Mouse (Mus musculus) layer of hippocampus, postnatal 10 days (tissue): ENCODE results near the gene Tgfa. TPM values are rescaled to one million over a fixed set of nuclear protein-coding genes. Genes with fewer than 3 reads are reported as not detected.

Source experiments
- DNase-seq, 2 experiments: peaks; one replicate each; pipeline ENCODE4 v3.0.0; 2021; ENCODE audit warnings: low spot score in 2 of 2
- total RNA-seq, 2 experiments: library from RNA; stranded (reverse); gene quantifications; 2 replicates each; pipeline ENCODE4 v1.2.3; 2021

The Tgfa gene
- total RNA-seq, 2 experiments from 2014 or later = 36.2 to 38.5 TPM

DNA sequence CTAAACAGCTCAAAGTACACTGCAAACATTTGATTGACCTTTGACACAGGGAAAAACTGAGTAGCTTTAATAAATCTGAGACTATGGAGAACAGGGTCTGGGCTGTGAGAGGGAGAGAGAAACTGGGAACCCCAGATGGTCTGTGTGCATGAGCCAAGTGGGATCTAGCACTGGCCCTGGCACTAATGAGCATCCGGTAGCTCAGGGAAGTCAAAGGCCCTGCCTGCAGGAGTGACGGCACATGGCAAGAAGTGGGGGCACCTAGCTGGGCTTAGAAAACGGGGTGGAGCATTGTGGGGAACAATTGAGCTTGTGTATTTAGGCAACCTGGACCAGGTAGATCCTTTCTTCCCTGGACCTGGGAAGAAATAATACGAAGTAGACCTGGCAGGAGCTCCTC is 25.1 kb downstream of the Tgfa start:
- no peak for DNase-seq

DNA sequence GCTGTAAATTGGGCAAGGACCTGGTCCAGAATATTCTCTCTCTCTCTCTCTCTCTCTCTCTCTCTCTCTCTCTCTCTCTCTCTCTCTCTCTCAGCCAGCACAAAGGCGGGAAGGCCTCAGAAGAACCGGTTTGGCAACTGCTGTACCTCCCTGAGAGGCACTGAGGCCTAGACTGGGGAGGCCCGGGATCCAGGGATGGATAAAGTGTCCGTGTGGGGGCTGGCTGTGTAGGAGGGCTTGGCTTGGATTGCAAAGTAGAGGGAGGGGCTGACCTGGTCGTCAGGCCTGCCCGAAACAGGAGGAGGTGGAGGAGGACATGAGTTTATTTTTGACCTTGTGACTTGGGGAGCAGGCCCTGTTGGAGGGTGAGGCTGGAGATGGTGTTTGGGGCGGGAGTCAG is 27.4 kb downstream of the Tgfa start:
- DNase-seq = no peak

DNA sequence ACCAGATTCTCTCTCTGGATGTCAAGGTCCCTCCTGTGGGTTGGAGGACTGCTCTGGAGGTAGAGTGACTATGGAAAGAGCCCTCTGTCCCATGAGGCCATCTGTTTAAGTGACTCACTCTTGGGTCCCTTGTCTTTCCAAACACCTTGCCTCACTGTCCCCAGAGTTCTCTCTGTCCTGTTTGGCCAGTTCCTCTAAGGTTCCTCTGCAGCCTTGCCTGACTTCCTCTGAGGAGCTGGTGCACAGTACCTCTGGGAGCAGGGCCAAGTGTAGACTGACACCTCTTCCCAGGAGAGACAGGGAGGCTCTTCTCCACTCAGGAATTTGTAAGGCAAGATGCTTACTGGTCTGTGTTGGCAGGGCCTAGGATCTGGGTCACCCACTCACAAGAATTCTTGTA is 30.6 kb downstream of the Tgfa start:
- DNase-seq = no peak

DNA sequence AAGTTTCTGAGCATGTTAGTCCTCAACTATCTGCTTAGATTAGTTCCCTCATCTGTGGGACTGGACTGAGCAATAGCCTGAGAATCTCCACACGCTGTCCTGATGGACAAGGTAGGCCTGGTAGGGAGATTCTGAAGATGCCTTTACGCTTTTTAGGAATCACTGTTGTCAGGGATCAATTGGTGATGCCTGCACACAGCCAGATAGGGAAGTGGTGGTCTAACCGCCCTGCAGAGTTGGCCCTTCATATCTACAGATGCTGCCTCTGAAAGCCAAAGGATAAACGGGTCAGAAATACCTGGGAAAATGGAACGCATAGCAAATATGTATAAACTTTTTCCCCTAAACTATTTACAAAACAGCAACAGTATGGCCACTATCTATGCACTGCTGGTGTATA is 37.3 kb downstream of the Tgfa start:
- DNase-seq = no peak

DNA sequence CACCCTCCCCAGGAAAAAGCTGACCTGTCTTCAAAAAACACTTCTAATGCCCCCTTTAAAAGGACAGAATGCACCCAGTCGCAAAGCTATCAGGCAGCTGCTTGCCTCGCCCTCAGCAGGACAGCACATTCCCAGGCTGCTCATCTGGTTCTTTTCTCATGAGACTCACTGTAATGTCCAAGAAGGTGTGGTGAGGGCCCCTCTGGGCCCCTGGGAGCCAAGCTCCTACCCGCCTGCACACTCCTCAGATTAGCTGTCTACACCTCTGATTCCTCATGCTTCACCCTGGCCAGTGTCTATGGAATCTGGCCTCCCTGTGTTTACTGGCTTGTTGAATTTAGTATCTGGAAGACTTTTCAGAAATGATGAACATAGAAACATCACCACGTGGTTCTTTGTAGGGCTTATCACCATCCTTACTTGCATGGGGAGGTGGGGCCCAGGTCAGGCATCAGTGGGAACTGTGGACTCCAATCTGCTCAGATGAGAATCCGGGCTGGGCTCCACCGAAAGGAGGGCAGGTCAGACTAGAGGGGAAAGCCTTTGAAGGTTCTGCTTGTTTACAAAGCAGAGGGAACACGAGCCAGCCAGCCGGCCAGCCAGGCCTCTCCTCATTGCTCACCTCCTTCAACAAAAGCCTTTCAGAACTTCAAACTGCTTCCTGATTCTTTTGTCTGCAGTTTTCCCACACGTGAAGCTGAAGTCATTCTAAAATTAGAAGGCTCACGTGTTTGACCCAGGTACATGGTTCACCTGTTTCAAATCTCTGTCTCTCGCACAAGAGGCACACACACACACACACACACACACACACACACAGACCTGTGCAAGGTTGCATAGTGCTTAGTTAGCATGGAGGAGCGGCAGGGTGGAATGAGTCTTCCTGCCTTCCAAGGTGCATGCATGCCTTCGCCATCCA is 38.7 kb downstream of the Tgfa start:
- DNase-seq = no peak

DNA sequence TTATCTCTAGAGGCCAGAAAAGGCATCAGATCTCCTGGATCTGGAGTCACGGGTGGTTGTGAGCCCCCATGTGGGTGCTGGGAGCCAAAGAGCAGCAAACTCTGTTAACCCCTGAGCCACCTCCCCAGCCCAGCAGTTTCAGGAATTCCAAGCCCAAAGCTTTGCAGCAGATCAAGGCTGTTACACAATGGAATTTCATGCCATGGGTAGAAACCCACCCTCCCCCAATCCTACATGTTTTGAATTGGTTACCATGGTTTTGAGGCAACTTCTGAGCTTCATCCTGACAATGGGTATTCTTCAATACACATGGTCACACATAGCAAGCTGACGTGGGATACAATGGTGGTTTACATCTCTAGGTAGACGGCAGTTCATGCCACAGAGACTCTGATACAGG is 49.8 kb downstream of the Tgfa start:
- no peak for DNase-seq

DNA sequence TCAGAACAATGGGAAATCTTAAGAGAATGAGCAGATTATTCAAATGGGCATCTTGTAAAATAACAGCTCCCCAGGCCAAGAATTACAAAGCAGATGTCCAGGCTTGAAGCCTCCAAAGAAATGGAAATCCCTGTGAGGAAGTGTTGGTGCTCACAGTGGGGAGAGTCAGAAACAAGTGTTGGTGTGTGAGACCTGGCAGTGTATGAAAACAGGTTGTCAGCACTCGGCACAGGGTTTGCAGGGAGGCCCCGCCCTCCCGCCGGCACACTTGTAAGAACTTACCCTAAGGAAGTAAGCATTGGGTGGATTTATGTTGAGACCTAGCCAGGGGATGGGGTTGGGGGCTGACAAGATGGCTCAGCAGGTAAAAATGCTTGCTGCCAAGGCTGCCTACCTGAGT is 50.9 kb downstream of the Tgfa start:
- DNase-seq = no peak

DNA sequence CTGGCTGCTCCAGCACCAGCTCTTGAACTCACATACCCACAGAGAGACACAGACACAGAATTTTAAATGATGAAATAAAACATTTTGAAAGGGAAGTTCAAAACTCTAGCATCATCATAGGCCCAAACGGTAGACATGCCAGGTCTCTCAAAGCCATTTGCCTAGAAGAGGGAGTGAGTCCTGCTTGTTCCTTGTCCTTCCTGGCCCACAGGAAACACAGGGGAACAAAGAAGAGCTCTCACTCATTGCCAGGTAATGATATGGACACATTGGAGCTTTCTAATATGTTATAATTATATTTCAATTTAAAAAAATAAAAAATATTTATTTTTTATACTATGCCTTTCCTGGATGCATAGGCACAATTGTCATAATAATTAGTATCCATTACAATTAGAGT is 53.5 kb downstream of the Tgfa start:
- no peak for DNase-seq

DNA sequence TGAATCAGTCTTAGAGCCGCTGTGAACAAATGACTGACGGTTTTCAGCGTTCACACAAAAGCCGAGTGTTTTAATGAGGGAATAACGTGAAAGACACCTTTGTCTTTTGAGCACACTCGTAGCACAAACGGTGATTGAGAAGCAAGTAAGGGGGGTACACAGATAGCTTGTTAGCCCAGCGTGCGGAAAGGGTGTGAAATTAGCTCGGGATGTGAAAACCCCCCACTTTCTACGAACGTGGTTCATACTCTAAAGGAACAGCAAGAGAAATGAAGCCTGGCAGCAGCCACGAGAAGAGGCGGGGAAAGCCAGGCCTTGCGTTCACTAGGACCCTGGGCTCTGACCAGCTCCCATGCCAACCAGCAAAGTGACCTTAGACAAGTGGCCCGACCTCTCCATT is 54.0 kb downstream of the Tgfa start:
- no peak for DNase-seq

DNA sequence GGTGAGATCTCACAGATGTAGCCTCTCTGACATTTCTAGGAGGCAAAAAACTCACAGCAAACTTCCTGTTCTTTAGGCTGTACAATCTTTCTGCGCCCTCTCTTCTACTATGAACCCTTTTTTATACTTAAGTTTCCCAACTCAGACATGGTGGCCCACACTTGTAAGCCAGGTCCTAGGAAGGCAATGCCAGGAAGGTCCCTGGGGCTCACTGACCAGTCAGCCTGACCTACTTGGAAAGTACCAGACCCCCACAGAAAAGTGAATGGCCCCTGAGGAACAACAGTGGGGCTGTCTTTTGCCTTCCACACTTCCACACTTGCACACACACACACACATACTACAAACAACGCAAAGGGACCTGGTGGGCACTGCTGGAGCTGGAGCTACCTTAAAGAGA is 55.2 kb downstream of the Tgfa start:
- DNase-seq = no peak

DNA sequence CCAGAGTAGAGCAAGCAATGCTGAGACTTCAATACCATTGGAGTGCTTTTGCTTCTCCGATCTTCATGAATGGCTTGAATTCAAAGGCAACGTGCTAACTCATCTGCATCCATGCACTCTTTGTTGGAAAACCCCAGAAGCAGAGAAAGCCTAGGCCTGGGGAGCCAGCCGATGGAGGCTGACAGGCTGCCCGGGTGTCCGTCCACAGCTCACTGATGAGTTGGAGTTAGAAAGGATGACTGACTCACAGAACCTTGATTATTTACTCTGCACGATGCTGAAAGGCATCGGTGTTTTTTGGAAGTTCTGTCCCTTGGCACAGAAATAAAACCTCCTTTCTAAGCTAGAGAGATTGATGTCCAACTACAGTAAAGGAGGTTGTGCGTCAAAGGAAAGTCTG is 55.8 kb downstream of the Tgfa start:
- peak; percentile 37 to 45 for DNase-seq

DNA sequence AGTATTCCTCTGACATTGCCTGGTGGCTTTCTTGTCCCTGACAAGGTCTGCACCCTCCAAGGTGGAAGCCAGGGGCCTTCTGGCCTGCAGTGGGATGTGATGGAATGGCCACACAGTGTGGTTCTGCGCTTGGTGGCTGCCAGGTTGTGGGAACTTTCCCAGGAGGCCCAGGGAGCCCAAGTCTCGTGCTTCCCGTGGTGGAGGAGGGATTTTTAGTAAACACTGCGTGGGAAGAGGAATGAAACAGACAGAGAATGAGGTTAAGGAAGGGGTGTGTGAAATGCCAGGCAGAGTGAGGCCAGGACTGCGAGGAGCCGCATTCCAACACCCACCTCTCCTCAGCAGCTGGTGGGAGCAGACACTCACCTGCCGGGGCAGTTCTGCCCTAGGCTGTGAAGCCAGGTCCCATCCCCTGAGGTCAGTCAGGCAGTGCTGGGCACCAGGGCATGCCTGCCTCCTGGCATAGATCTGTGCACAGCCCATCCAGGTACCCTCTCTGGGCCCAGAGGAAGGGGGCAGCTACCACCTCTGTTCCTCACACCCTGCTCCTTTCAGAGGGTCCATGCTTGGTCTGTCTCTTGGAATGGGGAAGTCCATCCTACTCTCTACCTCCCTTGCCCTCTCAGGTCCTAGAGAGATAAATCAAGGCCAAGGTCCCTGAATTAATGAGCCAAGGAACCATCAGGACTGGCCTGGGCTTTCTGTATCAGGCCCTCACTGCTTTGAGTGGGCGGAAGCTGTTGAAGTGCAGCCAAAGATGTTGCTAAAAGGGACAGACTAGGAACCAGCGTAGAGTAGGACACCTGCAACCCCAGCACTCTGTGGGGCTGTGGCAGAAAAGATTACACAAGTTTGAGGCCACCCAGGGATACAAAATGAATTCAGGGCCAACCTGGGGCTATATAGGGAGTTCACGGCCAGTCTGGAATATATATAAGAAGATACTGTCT is 57.4 kb downstream of the Tgfa start:
- DNase-seq = no peak

DNA sequence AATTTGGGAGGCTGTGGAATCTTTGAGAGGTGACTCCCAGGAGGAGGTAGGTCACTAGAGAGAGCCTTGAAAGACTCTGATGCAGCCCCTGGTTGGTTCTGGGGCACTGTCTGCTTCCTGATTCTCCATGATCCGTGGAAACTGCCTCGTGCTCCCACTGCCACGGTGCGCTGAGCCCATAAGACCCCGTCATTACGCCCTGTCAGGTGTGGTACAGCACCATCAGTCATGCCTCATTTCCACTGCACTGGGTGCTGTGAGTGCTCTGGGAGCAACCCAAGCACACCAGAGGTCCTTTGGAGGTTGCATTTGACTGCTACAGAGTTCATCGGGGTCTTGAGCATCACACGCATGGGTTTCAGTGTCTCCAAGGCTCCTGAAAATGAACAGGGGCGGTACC is 60.9 kb downstream of the Tgfa start:
- DNase-seq = no peak

DNA sequence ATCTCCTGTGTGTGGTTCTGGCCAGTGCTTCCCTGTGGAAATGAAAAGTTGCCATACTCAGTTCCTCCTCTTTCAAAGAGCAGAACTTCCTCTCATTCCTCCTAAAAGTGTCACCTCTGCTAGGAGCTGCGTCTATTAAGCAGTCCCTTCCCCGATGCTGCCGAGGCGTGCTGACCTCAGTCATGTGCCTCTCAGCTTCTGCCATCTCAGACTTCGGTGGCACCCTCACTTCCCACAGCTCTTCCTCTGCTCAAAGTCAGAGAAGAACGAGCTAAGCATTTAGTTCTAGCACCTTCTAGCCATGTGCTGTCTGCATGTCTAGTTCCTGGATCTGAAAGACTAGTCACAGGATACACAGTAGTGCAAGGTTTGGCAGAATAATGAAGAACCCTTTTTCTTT is 64.2 kb downstream of the Tgfa start:
- no peak for DNase-seq

DNA sequence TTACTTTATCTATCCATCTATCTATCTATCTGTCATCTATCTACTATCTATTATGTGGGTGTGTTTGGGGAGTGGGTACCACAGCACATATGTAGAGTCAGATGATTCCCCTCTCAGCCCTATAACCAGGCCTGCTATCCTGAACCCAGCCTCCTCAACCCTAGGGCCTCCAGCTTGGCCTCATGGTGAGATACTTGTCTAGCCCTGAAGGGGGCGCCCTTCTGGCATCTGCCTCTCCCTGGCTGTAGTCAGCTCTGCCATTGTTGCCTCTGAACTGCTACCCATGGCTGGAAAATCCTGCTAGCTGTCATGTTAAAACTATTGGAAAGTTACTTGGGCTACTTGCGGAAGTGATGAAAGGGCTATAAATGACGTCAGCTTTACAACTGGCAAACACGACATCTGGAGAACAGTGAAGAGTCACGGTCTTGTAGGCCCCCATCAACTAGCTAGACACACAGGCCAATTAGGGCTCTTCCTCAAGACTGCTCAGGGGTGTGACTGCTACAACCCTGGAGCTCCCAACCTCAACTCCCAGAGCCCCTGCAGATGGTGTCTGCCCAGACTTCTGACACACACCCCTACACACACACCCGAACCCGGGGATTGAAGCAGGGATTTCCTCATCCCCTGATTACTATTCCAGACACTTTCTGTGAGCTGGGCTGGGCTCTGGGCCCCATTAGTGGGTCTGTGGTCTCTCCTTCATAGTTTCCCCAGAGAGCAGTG is 65.5 kb downstream of the Tgfa start:
- no peak for DNase-seq

DNA sequence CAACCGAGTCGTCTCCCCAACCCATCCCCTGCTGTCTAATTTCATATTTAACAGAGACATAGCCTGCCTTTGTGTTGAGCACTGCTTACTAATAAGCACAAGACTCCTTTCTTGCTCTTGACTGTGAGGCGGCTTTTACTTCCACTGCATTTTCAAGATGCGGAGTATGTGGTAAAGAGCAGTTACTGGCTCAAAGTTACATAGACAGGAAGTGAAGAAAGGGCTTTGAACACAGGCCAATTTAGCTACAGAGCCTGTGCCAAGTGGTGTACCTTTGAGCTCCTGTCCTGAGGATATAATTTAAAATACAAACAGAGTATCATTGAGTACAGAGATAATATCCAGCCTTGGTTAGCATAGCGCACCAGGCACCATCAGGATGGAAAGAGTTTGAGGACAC is 71.8 kb downstream of the Tgfa start:
- no peak for DNase-seq

DNA sequence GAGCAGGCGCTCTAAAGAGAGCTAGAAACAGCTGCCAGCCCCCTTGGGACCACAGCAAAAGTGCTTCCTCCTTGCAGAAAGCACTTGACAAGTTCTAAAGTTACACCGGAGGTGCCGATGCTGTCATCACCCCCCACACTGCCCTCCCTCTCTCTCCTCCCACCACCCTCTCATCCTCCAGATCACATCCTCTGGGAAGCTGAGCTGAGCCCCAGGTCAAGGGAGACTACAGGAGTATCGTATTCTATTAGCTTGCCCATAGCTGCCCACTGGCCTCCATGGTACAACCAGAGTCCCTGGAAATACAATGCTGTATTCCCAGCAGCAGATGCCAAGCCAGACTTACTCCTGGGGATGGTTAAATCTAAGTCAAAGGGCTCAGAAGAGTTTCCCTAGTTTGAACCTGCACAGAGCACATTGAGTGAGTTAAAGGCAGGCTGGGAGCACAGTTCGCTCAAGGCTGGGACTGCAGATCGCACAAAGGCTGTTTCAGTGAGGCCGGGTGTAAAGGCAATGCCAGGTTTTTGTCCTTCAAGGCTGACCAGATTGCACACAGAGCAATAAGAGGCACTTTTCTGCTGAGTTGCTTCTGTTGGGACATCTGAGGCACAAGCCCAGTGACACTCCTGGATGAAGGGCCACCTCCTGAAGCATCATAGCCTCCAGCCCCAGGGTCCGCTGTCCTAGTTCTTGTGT is 75.5 kb downstream of the Tgfa start:
- DNase-seq = no peak

DNA sequence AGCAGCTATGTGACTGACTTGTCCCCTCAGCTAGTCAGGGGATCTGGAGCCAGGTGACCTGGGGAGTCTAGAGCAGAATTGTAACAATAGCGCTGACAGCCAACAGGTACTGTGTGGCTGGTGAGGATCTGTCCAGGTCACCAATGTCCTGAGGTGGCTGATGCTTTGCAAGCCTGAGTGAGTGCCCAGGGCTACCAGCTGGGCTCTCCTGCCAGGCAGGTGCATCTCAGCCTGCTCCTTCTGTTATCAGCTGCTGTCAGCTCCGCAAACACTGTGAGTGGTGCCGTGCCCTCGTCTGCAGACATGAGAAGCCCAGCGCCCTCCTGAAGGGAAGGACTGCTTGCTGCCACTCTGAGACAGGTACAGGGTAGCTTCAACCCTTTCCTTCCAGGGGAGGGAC is 76.1 kb downstream of the Tgfa start:
- DNase-seq = no peak

DNA sequence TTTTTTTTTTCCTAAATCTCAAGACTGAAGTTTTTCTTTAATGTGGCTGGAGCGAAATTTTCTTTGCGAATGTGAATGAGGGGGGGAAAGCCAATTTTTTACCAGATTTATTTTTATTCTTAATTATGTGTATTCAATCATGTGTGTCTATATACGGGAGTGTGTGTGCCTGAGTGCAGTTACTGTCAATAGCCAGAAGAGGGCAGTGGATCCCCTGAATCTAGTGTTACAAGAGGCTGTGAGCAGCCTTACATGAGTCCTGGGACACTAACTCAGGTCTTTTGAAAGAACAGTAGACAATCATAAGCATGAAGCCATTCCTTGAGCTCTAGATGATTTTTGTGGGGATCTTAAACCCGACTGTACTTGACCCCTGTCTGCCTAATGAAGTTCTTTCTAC is 80.7 kb downstream of the Tgfa start:
- no peak for DNase-seq

DNA sequence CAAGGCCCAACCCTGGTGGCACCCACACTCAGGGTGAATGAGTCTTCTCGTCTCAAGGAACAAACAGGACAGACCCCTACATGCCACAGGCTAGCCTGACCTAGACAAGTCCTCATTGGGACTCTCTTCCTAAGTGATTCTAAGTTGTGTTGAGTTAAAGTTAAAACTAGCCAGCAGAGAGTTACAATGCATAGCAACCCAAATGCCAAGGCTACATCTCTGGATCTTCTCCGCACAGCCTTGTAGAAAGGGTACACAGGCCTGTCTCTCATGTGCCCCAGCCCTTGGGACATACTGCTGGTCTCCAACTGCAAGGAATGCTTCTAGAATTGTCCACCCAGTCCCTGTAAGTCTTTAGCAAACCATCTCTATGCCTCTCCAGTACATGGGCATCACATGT is 81.8 kb downstream of the Tgfa start:
- DNase-seq = no peak

DNA sequence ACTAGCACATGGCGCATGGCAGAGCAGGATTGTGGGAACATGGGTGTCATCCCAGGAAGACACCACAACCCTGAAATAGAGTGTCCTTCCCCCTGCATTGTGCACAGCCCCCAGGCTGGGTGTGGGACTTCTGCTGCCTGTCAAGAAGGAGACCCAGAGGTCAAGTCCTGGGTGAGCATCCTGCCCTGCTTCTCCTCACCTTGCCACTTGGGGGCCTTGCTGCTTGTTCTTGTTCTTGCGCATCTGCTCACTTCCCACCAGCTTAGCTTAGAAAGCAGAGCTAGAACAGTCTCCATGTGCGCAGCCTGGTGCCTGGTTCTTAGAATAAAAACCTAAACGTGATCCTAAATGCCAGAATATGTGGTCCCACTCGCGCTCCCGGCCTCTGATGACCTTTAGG is 82.6 kb downstream of the Tgfa start:
- DNase-seq = no peak
